Mouse (Mus musculus) heart, embryonic 15.5 days (tissue): ENCODE measurements around the gene Emc7. TPM values are rescaled to one million over a fixed set of nuclear protein-coding genes. Genes with fewer than 3 reads are reported as not detected.
"Not testable (repeated sequence)": the region's sequence is repeated elsewhere in the genome, so short reads cannot be mapped to it uniquely, and the experiment has no call there.

ENCODE experiments used
- ATAC-seq: fragments of 200-750 bp; cut with Nextera tagmentation; replicated peaks from 2 replicates; pipeline ENCODE4 v1.8.0; 2017; ENCODE audit warnings: low read depth, moderate TSS enrichment; ENCODE audit not compliant: insufficient number of reproducible peaks, insufficient read depth, low FRiP score
- H3K27ac ChIP-seq: fragments of 300-500 bp; sonication (generic); 2 replicates; pipeline ENCODE4 v1.5.1; 2015; ENCODE audit warnings: mild to moderate bottlenecking, inconsistent platforms
- H3K27me3 ChIP-seq: fragments of 300-500 bp; sonication (generic); 2 replicates; pipeline ENCODE4 v1.6.1; 2015; ENCODE audit warnings: inconsistent platforms
- H3K36me3 ChIP-seq: fragments of 300-500 bp; sonication (generic); 2 replicates; pipeline ENCODE4 v1.6.1; 2015; ENCODE audit warnings: mild to moderate bottlenecking, inconsistent platforms
- H3K4me1 ChIP-seq: fragments of 300-500 bp; sonication (generic); replicated peaks from 2 replicates; pipeline ENCODE4 v1.6.1; 2015; ENCODE audit warnings: inconsistent platforms
- H3K4me2 ChIP-seq: fragments of 300-500 bp; sonication (generic); 2 replicates; pipeline ENCODE4 v1.6.1; 2015; ENCODE audit warnings: inconsistent platforms, mild to moderate bottlenecking, moderate library complexity
- H3K4me3 ChIP-seq: fragments of 300-500 bp; sonication (generic); 2 replicates; pipeline ENCODE4 v1.5.1; 2015; ENCODE audit warnings: mild to moderate bottlenecking, inconsistent platforms
- H3K9ac ChIP-seq: fragments of 300-500 bp; sonication (generic); 2 replicates; pipeline ENCODE4 v1.6.1; 2015; ENCODE audit warnings: mild to moderate bottlenecking, inconsistent platforms
- H3K9me3 ChIP-seq: fragments of 300-500 bp; sonication (generic); replicated peaks from 2 replicates; pipeline ENCODE4 v1.6.1; 2016; ENCODE audit warnings: inconsistent platforms
- WGBS: fragments of 180-500 bp; shearing (Covaris S2); methylation state at CpG from one replicate; pipeline ENCODE4 v1.1.7; 2015; ENCODE audit warnings: mixed read lengths; 5-methylcytosine and 5-hydroxymethylcytosine counted together
- polyA plus RNA-seq: library from polyadenylated mRNA; unstranded; fragments of >200 nt; fragmentation: Nextera tagmentation; extraction: Ambion mirVana; gene quantifications from 2 replicates; pipeline ENCODE4 v1.2.1, GENCODE M21; 2015

Gene Emc7
- 16.4 and 17.5 TPM in 2 replicates for polyA plus RNA-seq

- no peaks in the 10 kb centered on the region for H3K9me3 ChIP-seq
- H3K4me3 ChIP-seq, result peak within 1 kb of the TSS; percentile 72
- H3K27me3 ChIP-seq, result no peaks in the 10 kb centered on the region
- H3K27ac ChIP-seq, result peak within 1 kb of the TSS; percentile 91
- H3K36me3 ChIP-seq, result peaks cover 2% of the 10 kb centered on the region
- peak within 1 kb of the TSS; percentile 84 for H3K9ac ChIP-seq
- peaks cover 8% of the 10 kb centered on the region for H3K4me1 ChIP-seq
- under 1% methylated on average over 49 of the region's 49 CpGs for WGBS
- peak; percentile 97 for ATAC-seq
- peak within 1 kb of the TSS; percentile 76 for H3K4me2 ChIP-seq
These were observed at the start of gene Emc7 for GRCm38 (mm10) chr2:112454862-112455564. TSS of gene Emc7 (plus strand) at chr2:112454997.

GRCm38 (mm10) chr2:112407030-112407429 lies 47.8 kb upstream of the Emc7 start:
- Histone ChIP-seq H3K4me2 (no peak overlapping the region), H3K4me1 (no peaks in the 10 kb centered on the region), H3K4me3 (no peak overlapping the region), H3K9me3 (no peaks in the 10 kb centered on the region), H3K9ac (no peak overlapping the region), H3K36me3 (peaks cover 35% of the 10 kb centered on the region), H3K27me3 (no peaks in the 10 kb centered on the region), H3K27ac (no peak overlapping the region)
- no peak for ATAC-seq
- 83% methylated on average over 3 of the region's 3 CpGs for WGBS

GRCm38 (mm10) chr2:112425308-112425707 lies 29.5 kb upstream of the Emc7 start:
- Histone ChIP-seq H3K4me3 (no peak overlapping the region), H3K4me1 (no peaks in the 10 kb centered on the region), H3K27ac (no peak overlapping the region), H3K4me2 (no peak overlapping the region), H3K9me3 (no peaks in the 10 kb centered on the region), H3K36me3 (no peaks in the 10 kb centered on the region), H3K9ac (no peak overlapping the region), H3K27me3 (no peaks in the 10 kb centered on the region)
- no peak for ATAC-seq
- WGBS, result 54% methylated on average over 3 of the region's 3 CpGs

- H3K27ac ChIP-seq, H3K27me3 ChIP-seq, H3K4me1 ChIP-seq, ATAC-seq, H3K9me3 ChIP-seq, H3K4me2 ChIP-seq, H3K4me3 ChIP-seq, H3K9ac ChIP-seq, H3K36me3 ChIP-seq: not testable (repeated sequence)
- WGBS, result 80% methylated on average over 3 of the region's 3 CpGs
These were observed 26.3 kb upstream of the Emc7 start for GRCm38 (mm10) chr2:112428534-112428933.

- Histone ChIP-seq H3K27ac (no peak overlapping the region), H3K36me3 (no peaks in the 10 kb centered on the region), H3K9me3 (no peaks in the 10 kb centered on the region), H3K4me2 (no peak overlapping the region), H3K9ac (no peak overlapping the region), H3K27me3 (no peaks in the 10 kb centered on the region), H3K4me3 (no peak overlapping the region), H3K4me1 (no peaks in the 10 kb centered on the region)
- WGBS, result 85% methylated on average over 4 of the region's 4 CpGs
- ATAC-seq, result no peak
These were observed 25.1 kb upstream of the Emc7 start for GRCm38 (mm10) chr2:112429665-112430064.

- no peak for ATAC-seq
These were observed 24.4 kb upstream of the Emc7 start for GRCm38 (mm10) chr2:112430403-112430802.

GRCm38 (mm10) chr2:112432523-112432922 lies 22.3 kb upstream of the Emc7 start:
- Histone ChIP-seq H3K4me3 (no peak overlapping the region), H3K27me3 (no peaks in the 10 kb centered on the region), H3K36me3 (no peaks in the 10 kb centered on the region), H3K4me1 (no peaks in the 10 kb centered on the region), H3K27ac (no peak overlapping the region), H3K9ac (no peak overlapping the region), H3K9me3 (no peaks in the 10 kb centered on the region), H3K4me2 (no peak overlapping the region)
- WGBS, result 85% methylated on average over 2 of the region's 2 CpGs
- ATAC-seq, result no peak

More at GRCm38 (mm10) chr2:112430403-112430802, 24.4 kb upstream of the Emc7 start:
- Histone ChIP-seq H3K27me3 (no peaks in the 10 kb centered on the region), H3K4me2 (no peak overlapping the region), H3K9ac (no peak overlapping the region), H3K4me1 (no peaks in the 10 kb centered on the region), H3K9me3 (no peaks in the 10 kb centered on the region), H3K4me3 (no peak overlapping the region), H3K36me3 (no peaks in the 10 kb centered on the region), H3K27ac (no peak overlapping the region)
- WGBS, result 42% methylated on average over 5 of the region's 5 CpGs

GRCm38 (mm10) chr2:112433359-112433758 lies 21.4 kb upstream of the Emc7 start:
- H3K4me1 ChIP-seq, result no peaks in the 10 kb centered on the region

GRCm38 (mm10) chr2:112436292-112436691 lies 18.5 kb upstream of the Emc7 start:
- Histone ChIP-seq H3K4me3 (no peak overlapping the region), H3K4me1 (no peaks in the 10 kb centered on the region), H3K9me3 (no peaks in the 10 kb centered on the region), H3K27me3 (no peaks in the 10 kb centered on the region), H3K9ac (no peak overlapping the region), H3K36me3 (no peaks in the 10 kb centered on the region), H3K27ac (no peak overlapping the region), H3K4me2 (no peak overlapping the region)
- WGBS, result 67% methylated on average over 4 of the region's 4 CpGs
- no peak for ATAC-seq

More at GRCm38 (mm10) chr2:112433359-112433758, 21.4 kb upstream of the Emc7 start:
- no peak overlapping the region for H3K4me2 ChIP-seq
- H3K4me3 ChIP-seq, result no peak overlapping the region
- H3K36me3 ChIP-seq, result no peaks in the 10 kb centered on the region
- H3K27me3 ChIP-seq, result no peaks in the 10 kb centered on the region
- ATAC-seq, result no peak
- H3K9me3 ChIP-seq, result no peaks in the 10 kb centered on the region
- H3K27ac ChIP-seq, result no peak overlapping the region
- 64% methylated on average over 2 of the region's 2 CpGs for WGBS
- H3K9ac ChIP-seq, result no peak overlapping the region

GRCm38 (mm10) chr2:112437589-112437988 lies 17.2 kb upstream of the Emc7 start:
- H3K9ac ChIP-seq, result no peak overlapping the region
- no peak overlapping the region for H3K4me2 ChIP-seq
- H3K4me1 ChIP-seq, result no peaks in the 10 kb centered on the region
- H3K4me3 ChIP-seq, result no peak overlapping the region
- H3K36me3 ChIP-seq, result no peaks in the 10 kb centered on the region
- 84% methylated on average over 2 of the region's 2 CpGs for WGBS
- no peak overlapping the region for H3K27ac ChIP-seq
- H3K9me3 ChIP-seq, result no peaks in the 10 kb centered on the region
- no peak for ATAC-seq
- H3K27me3 ChIP-seq, result no peaks in the 10 kb centered on the region

- WGBS, result 58% methylated on average over 2 of the region's 2 CpGs
These were observed 11.3 kb upstream of the Emc7 start for GRCm38 (mm10) chr2:112443491-112443890.

GRCm38 (mm10) chr2:112445511-112445910 lies 9.3 kb upstream of the Emc7 start:
- no peaks in the 10 kb centered on the region for H3K9me3 ChIP-seq
- H3K27ac ChIP-seq, result no peak overlapping the region
- H3K27me3 ChIP-seq, result no peaks in the 10 kb centered on the region
- no peak overlapping the region for H3K4me3 ChIP-seq
- H3K9ac ChIP-seq, result no peak overlapping the region
- ATAC-seq, result no peak
- H3K36me3 ChIP-seq, result no peaks in the 10 kb centered on the region
- H3K4me2 ChIP-seq, result no peak overlapping the region
- H3K4me1 ChIP-seq, result no peaks in the 10 kb centered on the region

More at GRCm38 (mm10) chr2:112443491-112443890, 11.3 kb upstream of the Emc7 start:
- Histone ChIP-seq H3K4me1 (no peaks in the 10 kb centered on the region), H3K27me3 (no peaks in the 10 kb centered on the region), H3K4me2 (no peak overlapping the region), H3K36me3 (no peaks in the 10 kb centered on the region), H3K9me3 (no peaks in the 10 kb centered on the region), H3K4me3 (no peak overlapping the region), H3K9ac (no peak overlapping the region), H3K27ac (no peak overlapping the region)
- no peak for ATAC-seq
